Mouse (Mus musculus): ENCODE measurements around the gene Xpnpep3. TPM values are rescaled to one million over a fixed set of nuclear protein-coding genes. Genes with fewer than 3 reads are reported as not detected.

Gene Xpnpep3
- 15.6 and 33.2 TPM in 2 replicates for polyA plus RNA-seq (2012; ENCODE audit: insufficient read depth, insufficient read length, missing spikeins)

DNA sequence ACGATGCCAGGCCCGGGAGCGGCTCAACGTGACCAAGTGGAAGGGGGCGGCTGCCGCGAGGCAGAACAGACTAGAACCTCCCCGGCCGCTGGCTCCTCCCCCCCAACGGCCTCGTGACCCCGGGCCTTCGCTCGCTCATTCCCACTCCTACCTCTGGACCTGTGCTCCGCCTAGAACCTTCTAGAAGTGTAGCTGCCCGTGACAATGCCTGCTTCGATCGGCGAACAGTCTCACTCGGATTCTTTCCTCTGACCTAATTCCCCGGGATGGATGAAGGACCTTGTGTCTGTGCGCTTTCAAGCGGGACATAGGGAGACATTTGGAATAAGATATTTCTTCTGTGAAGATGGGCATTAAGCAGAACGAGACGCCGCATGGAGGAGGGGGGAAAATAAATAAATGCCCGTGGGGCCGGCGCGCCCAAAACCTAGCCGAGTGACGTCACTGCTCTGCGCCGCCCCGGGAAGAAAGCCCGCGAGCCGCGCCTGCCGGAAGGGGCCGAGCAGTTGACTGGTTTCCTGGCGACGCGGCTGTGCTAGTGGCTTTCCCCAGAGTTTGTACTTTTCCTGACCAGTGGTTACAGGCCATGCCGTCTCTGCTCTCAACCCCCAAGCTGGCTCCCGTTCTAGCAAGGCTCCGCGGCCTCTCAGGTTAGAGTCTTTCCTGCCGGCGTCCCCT lies at the start of gene Xpnpep3, which contains the start of gene St13:
Gene Xpnpep3 (plus strand): TSS at position 501 of the 678 bp plus-strand sequence.
Gene St13 (minus strand): TSS at position 440 of the 678 bp plus-strand sequence.
- Histone ChIP-seq H3K4me1 (ENCODE audit: control insufficient read depth, insufficient read depth, insufficient read length, low read length) (no peaks in the 10 kb centered on the region), H3K4me3 (ENCODE audit: insufficient read depth, low read depth, low read length) (peak within 1 kb of the TSS; percentile 96), H3K27ac (replicated peaks; ENCODE audit: low read depth, low read length) (peak within 1 kb of the TSS; percentile 99)

DNA sequence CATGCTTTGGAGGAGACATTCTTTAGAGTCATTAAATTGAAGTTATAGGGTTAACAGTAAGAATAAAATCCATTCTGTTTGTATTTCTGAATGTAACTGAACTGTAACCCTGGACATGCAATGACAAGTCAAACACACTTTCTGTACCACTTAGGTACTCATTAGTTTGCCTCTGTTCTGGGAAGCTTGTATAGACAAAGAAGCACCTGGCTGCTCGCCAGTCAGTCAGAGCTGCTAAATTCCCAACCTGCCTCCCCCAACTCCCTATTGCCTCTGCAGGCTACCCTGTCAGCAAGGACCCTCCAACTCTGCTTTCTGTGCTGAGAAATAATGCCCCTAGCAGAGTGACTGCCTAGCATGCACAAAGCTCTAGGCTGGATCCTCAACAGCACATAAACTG lies 49.5 kb upstream of the Xpnpep3 start:
- no peak overlapping the region for H3K27ac ChIP-seq (replicated peaks; ENCODE audit: low read depth, low read length)
- peaks cover 3% of the 10 kb centered on the region; the same call in 1 of the 2 replicates for H3K4me1 ChIP-seq (ENCODE audit: control insufficient read depth, insufficient read depth, insufficient read length, low read length)
- no peak overlapping the region for H3K4me3 ChIP-seq (ENCODE audit: insufficient read depth, low read depth, low read length)

DNA sequence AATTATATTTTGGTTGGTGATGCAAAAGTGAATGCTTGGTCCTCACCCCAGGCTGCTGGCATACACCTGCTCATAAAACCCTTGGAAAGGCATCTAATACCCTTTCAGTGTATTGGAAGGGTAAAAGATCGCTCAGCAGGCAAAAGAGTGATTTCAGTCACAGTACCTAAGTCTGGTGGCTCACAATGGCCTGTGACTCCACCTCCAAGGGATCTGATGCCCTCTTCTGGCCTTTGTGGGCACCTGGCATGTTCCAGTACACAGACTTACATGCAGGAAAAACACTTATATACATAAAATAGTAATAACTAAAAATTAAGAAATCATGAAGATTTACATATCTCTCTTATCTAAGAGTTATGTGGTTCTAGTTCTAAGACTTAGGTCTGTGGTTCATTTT lies 47.3 kb upstream of the Xpnpep3 start:
- Histone ChIP-seq H3K27ac (replicated peaks; ENCODE audit: low read depth, low read length) (no peak overlapping the region), H3K4me3 (ENCODE audit: insufficient read depth, low read depth, low read length) (no peak overlapping the region), H3K4me1 (ENCODE audit: control insufficient read depth, insufficient read depth, insufficient read length, low read length) (no peaks in the 10 kb centered on the region)

DNA sequence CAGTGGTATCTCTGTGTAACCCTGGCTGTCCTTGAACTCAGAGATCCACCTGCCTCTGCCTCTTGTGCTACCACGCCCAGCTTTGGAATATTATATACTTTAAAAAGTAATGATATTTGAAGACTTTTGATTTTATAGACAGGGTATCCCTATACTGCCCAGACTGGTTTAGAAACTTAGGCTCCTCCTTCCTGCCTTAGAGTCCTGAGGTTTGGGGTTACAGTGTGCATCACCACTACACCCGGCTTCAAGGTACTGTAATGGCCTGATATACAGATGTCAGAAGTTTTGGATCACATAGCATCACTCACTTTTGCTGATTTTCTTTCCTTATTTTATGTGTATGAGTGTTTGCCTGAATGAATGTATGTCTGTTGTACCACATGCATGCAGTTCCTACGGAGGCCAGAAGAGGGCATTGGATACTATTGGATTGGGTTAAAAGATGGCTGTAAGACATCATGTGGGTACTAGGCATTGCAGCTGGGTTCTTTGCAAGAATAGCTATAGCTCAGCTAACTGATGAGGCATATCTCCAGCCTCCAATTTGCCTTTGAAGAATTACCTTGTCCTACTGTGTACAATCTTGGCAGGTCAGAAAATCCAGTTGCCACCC lies 44.7 kb upstream of the Xpnpep3 start:
- Histone ChIP-seq H3K4me3 (ENCODE audit: insufficient read depth, low read depth, low read length) (no peak overlapping the region), H3K4me1 (ENCODE audit: control insufficient read depth, insufficient read depth, insufficient read length, low read length) (peaks cover 4% of the 10 kb centered on the region; the same call in 1 of the 2 replicates), H3K27ac (replicated peaks; ENCODE audit: low read depth, low read length) (no peak overlapping the region)

DNA sequence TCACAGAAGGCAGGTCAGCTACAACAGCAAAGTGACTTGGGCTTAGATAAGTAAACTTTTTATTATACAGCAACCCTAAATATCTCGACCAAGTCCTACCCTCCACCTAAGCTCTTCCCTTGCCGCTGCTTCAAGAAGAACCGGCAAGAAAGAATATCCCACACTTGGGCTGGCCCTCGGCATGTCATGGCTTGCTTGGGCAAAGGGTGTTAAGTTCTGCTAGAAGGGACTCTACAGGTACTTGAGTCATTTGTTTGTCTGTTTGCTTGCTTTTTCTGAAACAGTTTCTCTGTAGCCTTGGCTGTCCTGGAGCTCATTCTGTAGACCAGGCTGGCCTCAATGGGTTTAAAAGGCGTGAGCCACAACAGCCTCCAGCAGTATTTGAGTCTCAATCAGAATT lies 43.0 kb upstream of the Xpnpep3 start:
- Histone ChIP-seq H3K4me3 (ENCODE audit: insufficient read depth, low read depth, low read length) (no peak overlapping the region), H3K4me1 (ENCODE audit: control insufficient read depth, insufficient read depth, insufficient read length, low read length) (peaks cover 4% of the 10 kb centered on the region; the same call in 1 of the 2 replicates), H3K27ac (replicated peaks; ENCODE audit: low read depth, low read length) (peak overlapping the region; percentile 44; the same call in 1 of the 2 replicates)

DNA sequence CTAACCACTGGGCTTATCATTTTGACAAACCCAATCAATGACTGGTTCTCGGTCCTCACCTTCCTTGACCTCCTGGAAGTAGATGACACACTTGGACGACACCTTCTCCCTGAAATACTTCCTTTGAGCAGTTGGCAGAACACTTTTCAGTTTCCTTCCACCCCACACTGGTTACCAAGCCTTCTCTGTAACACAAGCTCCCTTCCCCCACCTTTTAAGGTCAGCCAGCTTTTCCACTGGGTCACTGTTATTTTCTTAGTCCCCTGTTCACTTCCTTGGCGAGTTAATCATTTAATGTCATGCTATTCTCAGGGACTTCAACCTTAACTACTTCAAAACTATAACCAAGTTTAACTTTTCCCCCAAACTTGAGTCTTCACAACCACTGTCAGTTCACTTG lies 41.0 kb upstream of the Xpnpep3 start:
- peak overlapping the region; percentile 66 for H3K4me3 ChIP-seq (ENCODE audit: insufficient read depth, low read depth, low read length)

DNA sequence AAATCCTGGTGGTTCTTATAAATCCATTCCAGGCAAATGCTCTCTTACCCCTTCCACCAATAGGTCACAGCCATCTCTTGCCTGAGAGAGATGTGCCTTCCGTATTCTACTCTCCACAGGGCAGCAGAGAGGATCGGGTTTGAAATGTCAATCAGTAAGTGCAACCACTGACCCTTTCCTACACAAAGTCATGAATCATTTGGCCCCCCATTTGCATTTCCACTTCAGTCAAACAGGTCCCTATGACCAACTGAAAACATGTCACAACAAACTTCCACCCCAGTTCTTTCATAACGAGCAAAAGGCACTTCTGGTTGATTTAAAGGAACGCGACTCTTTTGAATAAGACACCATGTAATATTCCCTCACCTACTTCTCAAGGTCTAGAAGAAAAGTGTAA lies 40.5 kb upstream of the Xpnpep3 start:
- Histone ChIP-seq H3K4me1 (ENCODE audit: control insufficient read depth, insufficient read depth, insufficient read length, low read length) (peaks cover 4% of the 10 kb centered on the region; the same call in 1 of the 2 replicates), H3K27ac (replicated peaks; ENCODE audit: low read depth, low read length) (peak overlapping the region; percentile 90), H3K4me3 (ENCODE audit: insufficient read depth, low read depth, low read length) (peak overlapping the region; percentile 66)

More for the DNA sequence above, 41.0 kb upstream of the Xpnpep3 start:
- H3K27ac ChIP-seq (replicated peaks; ENCODE audit: low read depth, low read length): peak overlapping the region; percentile 90
- H3K4me1 ChIP-seq (ENCODE audit: control insufficient read depth, insufficient read depth, insufficient read length, low read length): peaks cover 4% of the 10 kb centered on the region; the same call in 1 of the 2 replicates

DNA sequence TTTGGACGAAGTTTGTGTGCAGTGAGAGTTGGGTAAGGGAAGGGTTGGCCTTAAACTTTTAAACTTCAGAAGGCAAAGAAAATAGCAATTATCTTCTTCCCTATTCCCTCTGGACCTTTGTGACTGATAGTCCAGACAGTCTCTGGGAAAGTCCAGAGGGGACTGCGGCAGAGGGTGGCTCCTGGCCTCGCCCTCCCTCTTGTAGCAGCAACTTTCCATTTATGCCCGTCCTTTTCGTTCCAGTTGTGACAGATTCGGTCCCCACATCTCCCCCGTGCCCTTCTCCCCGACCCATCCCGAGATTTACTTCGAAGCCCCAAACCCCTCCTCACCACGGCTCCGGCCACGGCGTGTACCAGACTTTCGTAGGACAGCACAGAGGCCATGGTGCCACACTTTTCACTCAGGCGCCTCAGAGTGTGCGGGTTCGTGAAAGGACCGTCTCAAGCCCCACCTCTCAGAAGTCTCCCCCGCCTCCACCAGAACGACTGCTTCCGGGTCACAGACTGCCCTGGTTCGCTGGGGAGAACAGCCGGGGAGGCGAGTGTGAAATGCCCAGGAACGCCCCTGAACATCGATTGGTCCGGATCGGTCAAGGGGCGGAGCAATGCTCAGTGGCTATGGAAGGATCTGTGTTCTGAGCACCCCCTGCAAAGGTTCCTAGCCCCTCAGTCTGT lies 39.5 kb upstream of the Xpnpep3 start, which contains the start of gene Slc25a17:
Gene Slc25a17 (minus strand): TSS at position 468 of the 677 bp plus-strand sequence.
- H3K4me3 ChIP-seq (ENCODE audit: insufficient read depth, low read depth, low read length): peak within 1 kb of the TSS; percentile 87
- H3K4me1 ChIP-seq (ENCODE audit: control insufficient read depth, insufficient read depth, insufficient read length, low read length): peaks cover 4% of the 10 kb centered on the region; the same call in 1 of the 2 replicates
- H3K27ac ChIP-seq (replicated peaks; ENCODE audit: low read depth, low read length): peak within 1 kb of the TSS; percentile 90

DNA sequence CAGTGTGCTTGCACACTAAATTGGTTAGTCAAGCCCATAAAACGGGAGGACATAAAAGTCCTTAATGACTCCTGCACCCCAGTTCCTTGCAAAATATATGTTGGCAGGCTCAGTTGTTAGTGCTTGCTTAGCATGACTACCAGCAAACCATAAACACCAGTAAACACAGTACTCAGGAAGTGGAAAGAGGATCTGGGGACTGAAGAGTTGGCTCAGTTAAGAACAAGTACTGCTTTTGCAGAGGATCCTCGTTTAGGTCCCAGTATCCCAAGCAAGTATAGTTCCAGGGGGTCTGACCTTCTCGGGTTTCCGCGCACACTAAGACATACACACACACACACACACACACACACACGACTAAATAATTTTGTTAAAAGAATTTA lies 38.9 kb upstream of the Xpnpep3 start:
- peaks cover 4% of the 10 kb centered on the region; the same call in 1 of the 2 replicates for H3K4me1 ChIP-seq (ENCODE audit: control insufficient read depth, insufficient read depth, insufficient read length, low read length)
- H3K27ac ChIP-seq (replicated peaks; ENCODE audit: low read depth, low read length): peak overlapping the region; percentile 62
- peak overlapping the region; percentile 53 for H3K4me3 ChIP-seq (ENCODE audit: insufficient read depth, low read depth, low read length)

DNA sequence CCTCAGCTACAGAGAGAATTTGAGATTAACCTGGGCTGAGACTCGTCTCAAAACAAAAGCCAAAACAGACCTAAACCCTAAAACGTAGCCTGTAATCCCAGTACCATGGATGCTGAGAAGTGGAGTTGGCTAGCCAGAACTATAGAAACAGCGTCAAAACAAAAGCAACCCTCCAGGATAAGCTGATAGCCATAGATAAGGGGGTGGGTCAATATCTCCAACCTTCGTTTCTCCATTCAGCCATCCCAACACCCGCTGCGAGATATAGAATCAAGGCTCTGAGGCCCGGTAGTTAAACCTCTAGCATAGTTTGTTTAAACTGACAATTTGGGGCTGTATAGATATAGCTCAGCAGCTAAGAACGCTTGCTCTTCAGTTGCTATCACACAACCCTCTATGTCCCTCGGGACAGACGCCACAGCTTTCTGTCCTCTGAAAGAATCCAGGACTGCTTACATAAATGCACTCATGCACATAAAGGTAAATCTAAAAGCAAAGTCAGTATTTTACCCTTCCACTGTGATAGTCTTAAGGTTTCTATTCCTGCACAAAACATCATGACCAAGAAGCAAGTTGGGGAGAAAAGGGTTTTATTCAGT lies 38.4 kb upstream of the Xpnpep3 start:
- H3K4me3 ChIP-seq (ENCODE audit: insufficient read depth, low read depth, low read length): no peak overlapping the region
- H3K4me1 ChIP-seq (ENCODE audit: control insufficient read depth, insufficient read depth, insufficient read length, low read length): peaks cover 4% of the 10 kb centered on the region; the same call in 1 of the 2 replicates
- peak overlapping the region; percentile 62 for H3K27ac ChIP-seq (replicated peaks; ENCODE audit: low read depth, low read length)

DNA sequence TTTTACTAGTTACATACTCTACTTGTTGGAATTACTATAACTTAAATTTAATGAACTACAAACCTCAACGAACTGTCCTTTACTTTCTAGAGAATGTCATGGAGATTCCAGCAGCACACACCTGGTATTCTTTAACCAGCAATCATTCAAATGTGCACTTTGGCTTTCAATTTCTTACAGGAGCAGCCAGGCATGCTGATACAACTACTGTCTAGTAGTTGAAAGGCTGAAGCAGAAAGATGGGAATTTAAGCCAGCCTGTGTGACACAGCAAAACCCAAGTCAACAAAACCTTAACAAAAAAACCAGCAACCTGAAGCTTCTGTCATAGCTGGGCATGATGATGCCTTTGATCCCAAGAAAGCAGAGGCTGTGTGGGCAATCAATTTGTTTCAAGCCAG lies 37.4 kb upstream of the Xpnpep3 start:
- Histone ChIP-seq H3K4me1 (ENCODE audit: control insufficient read depth, insufficient read depth, insufficient read length, low read length) (peaks cover 4% of the 10 kb centered on the region; the same call in 1 of the 2 replicates), H3K4me3 (ENCODE audit: insufficient read depth, low read depth, low read length) (no peak overlapping the region), H3K27ac (replicated peaks; ENCODE audit: low read depth, low read length) (no peak overlapping the region)

DNA sequence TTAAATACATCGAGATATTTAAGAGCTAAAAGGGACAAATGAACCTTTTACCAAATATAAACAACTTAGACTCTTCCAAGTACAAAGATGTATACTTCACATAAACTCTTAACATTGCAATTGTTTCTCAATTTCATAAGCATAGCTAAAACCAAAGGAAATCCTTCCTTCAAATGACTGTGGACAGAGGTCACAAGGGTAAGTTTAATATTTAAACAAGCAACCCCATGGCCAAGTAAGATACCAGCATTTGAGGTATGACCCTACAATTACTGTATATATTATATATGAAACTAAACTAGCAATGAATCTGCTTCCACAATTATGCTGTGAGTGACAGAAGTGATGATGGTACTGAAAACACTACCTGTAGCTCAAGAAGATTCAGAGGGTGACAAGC lies 35.7 kb upstream of the Xpnpep3 start:
- Histone ChIP-seq H3K4me1 (ENCODE audit: control insufficient read depth, insufficient read depth, insufficient read length, low read length) (peaks cover 2% of the 10 kb centered on the region; the same call in 1 of the 2 replicates), H3K4me3 (ENCODE audit: insufficient read depth, low read depth, low read length) (no peak overlapping the region), H3K27ac (replicated peaks; ENCODE audit: low read depth, low read length) (no peak overlapping the region)

DNA sequence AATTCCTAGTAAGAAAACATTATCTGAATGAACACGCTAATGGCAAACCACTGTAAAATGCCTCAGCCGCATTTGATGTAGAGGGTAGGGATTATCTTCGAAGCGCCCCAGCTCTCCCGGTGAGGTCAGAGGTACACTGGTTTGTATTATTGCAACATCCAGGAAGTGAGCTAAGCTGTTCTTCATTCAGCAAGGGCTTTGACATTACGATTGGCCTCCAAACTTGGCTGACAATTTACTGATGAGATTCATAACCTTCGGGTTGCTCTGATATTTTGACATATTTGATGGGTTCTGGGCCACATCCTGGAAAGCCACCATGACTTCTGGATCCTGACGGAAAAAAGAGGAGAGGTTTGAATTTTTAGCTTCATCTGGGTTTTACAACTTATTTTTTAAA lies 34.7 kb upstream of the Xpnpep3 start:
- Histone ChIP-seq H3K27ac (replicated peaks; ENCODE audit: low read depth, low read length) (peak overlapping the region; percentile 54), H3K4me1 (ENCODE audit: control insufficient read depth, insufficient read depth, insufficient read length, low read length) (no peaks in the 10 kb centered on the region), H3K4me3 (ENCODE audit: insufficient read depth, low read depth, low read length) (no peak overlapping the region)

DNA sequence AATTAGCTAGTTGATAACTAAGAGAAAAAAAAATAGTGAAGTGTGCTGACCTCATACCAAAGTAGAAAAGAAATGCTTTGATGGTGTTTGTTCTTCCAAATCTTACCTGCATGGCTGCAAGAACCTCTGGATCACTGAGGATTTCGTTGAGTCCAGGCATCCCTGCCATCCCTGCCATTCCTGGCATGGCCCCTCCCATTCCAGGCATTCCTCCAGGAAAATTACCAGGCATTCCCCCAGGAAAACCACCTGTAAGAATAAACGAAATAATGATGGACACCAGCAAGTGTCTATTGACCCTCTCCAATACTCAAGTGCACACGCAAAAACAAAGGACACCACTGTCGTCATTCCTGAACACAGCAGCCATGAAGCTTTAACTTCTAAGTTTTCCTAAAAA lies 33.7 kb upstream of the Xpnpep3 start:
- no peaks in the 10 kb centered on the region for H3K4me1 ChIP-seq (ENCODE audit: control insufficient read depth, insufficient read depth, insufficient read length, low read length)
- no peak overlapping the region for H3K4me3 ChIP-seq (ENCODE audit: insufficient read depth, low read depth, low read length)
- H3K27ac ChIP-seq (replicated peaks; ENCODE audit: low read depth, low read length): no peak overlapping the region

DNA sequence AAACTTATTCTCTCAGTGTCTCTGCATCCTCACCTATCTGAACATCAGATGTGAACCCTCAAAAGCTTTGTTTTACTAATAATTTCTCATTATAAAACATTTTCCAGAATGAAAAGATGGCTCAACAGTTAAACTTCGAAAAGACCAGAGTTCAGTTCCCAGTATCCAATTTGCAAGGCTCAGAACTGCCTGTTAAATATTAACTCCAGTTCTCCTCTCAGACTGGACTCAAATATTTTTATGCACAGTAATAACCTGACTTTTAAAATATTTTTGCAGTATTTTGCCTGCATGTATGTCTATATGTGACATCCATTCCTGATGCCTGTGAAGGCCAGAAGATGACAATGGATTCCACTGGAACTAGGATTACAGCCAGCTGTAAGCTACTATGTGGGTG lies 31.3 kb upstream of the Xpnpep3 start:
- H3K4me3 ChIP-seq (ENCODE audit: insufficient read depth, low read depth, low read length): no peak overlapping the region
- H3K27ac ChIP-seq (replicated peaks; ENCODE audit: low read depth, low read length): no peak overlapping the region
- H3K4me1 ChIP-seq (ENCODE audit: control insufficient read depth, insufficient read depth, insufficient read length, low read length): no peaks in the 10 kb centered on the region
